Mouse (Mus musculus) limb, embryonic 11.5 days (tissue): ENCODE measurements around the gene Acvr1. TPM values are rescaled to one million over a fixed set of nuclear protein-coding genes. Genes with fewer than 3 reads are reported as not detected.

Source experiments
- ATAC-seq: fragments of 200-750 bp; cut with Nextera tagmentation; 2 replicates; pipeline ENCODE4 v1.8.0; 2017; ENCODE audit warnings: low read depth; ENCODE audit not compliant: insufficient number of reproducible peaks, low FRiP score, low TSS enrichment
- DNase-seq: peaks from one replicate; pipeline ENCODE4 v3.0.0-alpha.2; 2015; ENCODE audit warnings: low spot score
- H3K27ac ChIP-seq: fragments of 300-500 bp; sonication (generic); replicated peaks from 2 replicates; pipeline ENCODE4 v1.5.1; 2014; ENCODE audit warnings: low read depth, mild to moderate bottlenecking, low read length
- H3K27me3 ChIP-seq: fragments of 300-500 bp; sonication (generic); 2 replicates; pipeline ENCODE4 v1.6.1; 2014; ENCODE audit warnings: mild to moderate bottlenecking, low read length, mixed read lengths; ENCODE audit not compliant: control insufficient read depth, insufficient read depth
- H3K36me3 ChIP-seq: fragments of 300-500 bp; sonication (generic); 2 replicates; pipeline ENCODE4 v1.6.1; 2014; ENCODE audit warnings: mild to moderate bottlenecking, low read length, moderate library complexity, mixed read lengths; ENCODE audit not compliant: control insufficient read depth, insufficient read depth
- H3K4me1 ChIP-seq: fragments of 300-500 bp; sonication (generic); 2 replicates; pipeline ENCODE4 v1.6.1; 2014; ENCODE audit warnings: low read length, mixed read lengths; ENCODE audit not compliant: control insufficient read depth, insufficient read depth
- H3K4me2 ChIP-seq: fragments of 300-500 bp; sonication (generic); 2 replicates; pipeline ENCODE4 v1.6.1; 2014; ENCODE audit warnings: low read depth, mild to moderate bottlenecking, moderate library complexity; ENCODE audit not compliant: severe bottlenecking
- H3K4me3 ChIP-seq: fragments of 300-500 bp; sonication (generic); 2 replicates; pipeline ENCODE4 v1.5.1; 2014; ENCODE audit warnings: low read depth, low read length
- H3K9ac ChIP-seq: fragments of 300-500 bp; sonication (generic); 2 replicates; pipeline ENCODE4 v1.6.1; 2014; ENCODE audit warnings: mild to moderate bottlenecking, low read length
- H3K9me3 ChIP-seq: fragments of 300-500 bp; sonication (generic); 2 replicates; pipeline ENCODE4 v1.6.1; 2016; ENCODE audit warnings: low read length; ENCODE audit not compliant: control insufficient read depth
- WGBS: fragments of 180-500 bp; shearing (Covaris S2); extraction: QIAGEN DNeasy Blood & Tissue Kit; methylation state at CpG from one replicate; pipeline ENCODE4 v1.1.7; 2014; 5-methylcytosine and 5-hydroxymethylcytosine counted together
- polyA plus RNA-seq: library from polyadenylated mRNA; unstranded; fragments of >200 nt; fragmentation: Nextera tagmentation; extraction: Ambion mirVana; gene quantifications from 2 replicates; pipeline ENCODE4 v1.2.1, GENCODE M21; 2014

The Acvr1 gene
- polyA plus RNA-seq, 1 experiment from 2014 or later: 5.8 TPM

DNA sequence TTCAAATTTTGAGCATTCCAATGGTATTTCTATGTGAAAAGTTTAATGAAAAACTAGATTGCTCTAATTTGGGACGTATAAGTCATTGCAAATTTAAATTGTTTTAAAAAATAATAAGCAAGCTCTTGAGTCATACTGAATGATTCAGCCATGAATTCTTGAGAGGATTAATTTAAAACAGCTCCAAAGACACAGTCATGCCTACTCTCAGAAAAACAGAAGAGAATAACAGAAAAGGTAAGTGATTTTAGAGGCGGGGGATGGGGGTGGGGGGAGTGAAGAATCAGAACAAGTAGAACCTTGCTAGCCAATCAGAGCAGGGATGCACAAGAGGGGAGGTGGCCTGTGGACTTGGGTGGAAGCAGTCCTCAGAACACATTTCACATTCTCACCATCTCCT, 216.3 kb downstream of the Acvr1 start:
- ATAC-seq: no peak
- Histone ChIP-seq H3K9me3 (no peaks in the 10 kb centered on the region), H3K4me3 (no peak overlapping the region), H3K4me2 (no peak overlapping the region), H3K9ac (no peak overlapping the region), H3K4me1 (no peaks in the 10 kb centered on the region), H3K27ac (no peak overlapping the region), H3K36me3 (no peaks in the 10 kb centered on the region), H3K27me3 (no peaks in the 10 kb centered on the region)
- no peak for DNase-seq
- WGBS: 83% methylated on average over 2 of the region's 2 CpGs

Other genes with a start within 250 kb of the Acvr1 start
- 0.33 TPM in 1 of 2 replicates, not detected in the other for gene Acvr1c, start 209.3 kb downstream of the Acvr1 start, polyA plus RNA-seq
- gene Gm17409, start 97.0 kb downstream of the Acvr1 start, polyA plus RNA-seq: not detected in 2 replicates
- gene Upp2, start 141 bp upstream of the Acvr1 start, polyA plus RNA-seq: 9.3 and 10.5 TPM in 2 replicates